Mouse (Mus musculus): ENCODE results near the gene Pi4k2a. TPM values are rescaled to one million over a fixed set of nuclear protein-coding genes. Genes with fewer than 3 reads are reported as not detected.

Pi4k2a gene
- polyA plus RNA-seq, 1 experiment from 2014 or later = 24.2 TPM

GRCm38 (mm10) chr19:42128052-42128740 lies 37.9 kb downstream of the Pi4k2a start:
- 4% methylated on average over 23 of the region's 23 CpGs for WGBS
- peak overlapping the region; percentile 58 for H3K4me3 ChIP-seq (ENCODE audit: low read depth, low read length)
- peak overlapping the region; percentile 87 for H3K4me2 ChIP-seq (replicated peaks; ENCODE audit: low read depth, low read length)
- no peaks in the 10 kb centered on the region for H3K27me3 ChIP-seq (replicated peaks; ENCODE audit: insufficient read depth, low read length)
- peak overlapping the region; percentile 95 for H3K27ac ChIP-seq (ENCODE audit: low read length)
- ATAC-seq = no peak
- H3K4me1 ChIP-seq (ENCODE audit: insufficient read depth, low read depth, low read length) = peaks cover 10% of the 10 kb centered on the region; the same call in 1 of the 2 replicates
- peak overlapping the region; percentile 89 for H3K9ac ChIP-seq (replicated peaks; ENCODE audit: low read depth)
- TF ChIP-seq CTCF (IDR thresholded peaks at IDR 0.05) = no peak
- TF ChIP-seq EP300 (IDR thresholded peaks at IDR 0.05) = no peak
- peaks cover 5% of the 10 kb centered on the region for H3K36me3 ChIP-seq (ENCODE audit: insufficient read depth, low read length)
- H3K9me3 ChIP-seq (ENCODE audit: low read length) = no peaks in the 10 kb centered on the region
- peak; percentile 45 for DNase-seq (ENCODE audit: low spot score)

- DNase-seq (ENCODE audit: low spot score) (peak; percentile 100), ATAC-seq (peak; percentile 96)
- WGBS = under 1% methylated on average over 46 of the region's 54 CpGs
- H3K27me3 ChIP-seq (replicated peaks; ENCODE audit: insufficient read depth, low read length) = no peaks in the 10 kb centered on the region
- TF ChIP-seq EP300 (IDR thresholded peaks at IDR 0.05) (peak; percentile 95), CTCF (IDR thresholded peaks at IDR 0.05) (no peak)
- H3K4me3 ChIP-seq (ENCODE audit: low read depth, low read length) = peak within 1 kb of the TSS; percentile 58
- H3K27ac ChIP-seq (ENCODE audit: low read length) = peak within 1 kb of the TSS; percentile 95
- H3K4me2 ChIP-seq (replicated peaks; ENCODE audit: low read depth, low read length) = peak within 1 kb of the TSS; percentile 87
- no peaks in the 10 kb centered on the region for H3K9me3 ChIP-seq (ENCODE audit: low read length)
- H3K9ac ChIP-seq (replicated peaks; ENCODE audit: low read depth) = peak within 1 kb of the TSS; percentile 89
- H3K36me3 ChIP-seq (ENCODE audit: insufficient read depth, low read length) = no peaks in the 10 kb centered on the region
- peaks cover 10% of the 10 kb centered on the region; the same call in 1 of the 2 replicates for H3K4me1 ChIP-seq (ENCODE audit: insufficient read depth, low read depth, low read length)
Observed at GRCm38 (mm10) chr19:42128787-42129508, 38.7 kb downstream of the Pi4k2a start, which contains the start of gene Avpi1. Avpi1 (minus strand) TSS chr19:42129059.

DNA sequence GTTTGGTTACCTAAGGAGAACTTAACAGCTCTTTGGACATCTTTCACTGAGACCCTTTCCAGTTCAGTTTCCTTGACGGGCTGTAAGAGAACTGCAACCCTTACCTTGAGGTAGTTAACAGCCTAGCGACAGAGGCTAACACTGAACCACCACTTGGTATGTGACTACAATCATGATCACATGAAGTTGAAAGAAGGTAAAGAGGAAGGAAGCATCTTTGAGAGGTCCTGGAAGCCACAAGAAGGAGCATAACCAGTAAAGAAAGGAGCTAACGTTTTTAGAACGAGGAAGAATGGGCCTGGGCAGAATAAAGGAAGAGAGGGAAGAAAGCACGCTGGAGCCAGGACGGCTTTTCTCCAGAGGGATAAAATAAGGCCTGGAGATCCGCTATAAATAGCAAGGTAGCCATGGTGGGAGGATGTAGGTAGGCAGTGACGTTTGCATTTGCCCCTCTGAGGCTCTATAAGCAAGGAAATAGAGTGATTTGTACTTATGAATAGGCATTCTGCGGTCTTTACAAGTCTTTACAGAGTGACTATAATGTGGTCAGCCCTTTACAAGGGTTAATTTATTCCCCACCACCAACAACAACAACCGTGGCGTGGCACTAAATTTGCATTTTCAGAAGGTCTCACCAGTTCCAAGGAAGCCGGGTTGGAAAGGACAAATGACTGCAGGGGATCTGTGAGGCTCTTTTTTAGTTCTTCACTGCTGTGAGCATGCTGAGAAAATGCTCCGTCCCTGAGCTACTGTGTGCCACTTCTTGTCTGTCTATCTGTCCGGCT lies 39.4 kb downstream of the Pi4k2a start:
- H3K9me3 ChIP-seq (ENCODE audit: low read length) = no peaks in the 10 kb centered on the region
- H3K36me3 ChIP-seq (ENCODE audit: insufficient read depth, low read length) = no peaks in the 10 kb centered on the region
- peak overlapping the region; percentile 90 for H3K27ac ChIP-seq (ENCODE audit: low read length)
- H3K4me1 ChIP-seq (ENCODE audit: insufficient read depth, low read depth, low read length) = peaks cover 10% of the 10 kb centered on the region; the same call in 1 of the 2 replicates
- peak overlapping the region; percentile 58; the same call in 1 of the 2 replicates for H3K4me3 ChIP-seq (ENCODE audit: low read depth, low read length)
- peak overlapping the region; percentile 87 for H3K4me2 ChIP-seq (replicated peaks; ENCODE audit: low read depth, low read length)
- no peak overlapping the region for H3K9ac ChIP-seq (replicated peaks; ENCODE audit: low read depth)
- DNase-seq (ENCODE audit: low spot score) (no peak), ATAC-seq (peak; percentile 6)
- no peak; the same call in 1 of the 2 replicates for TF ChIP-seq EP300 (IDR thresholded peaks at IDR 0.05)
- TF ChIP-seq CTCF (IDR thresholded peaks at IDR 0.05) = no peak
- 35% methylated on average over 14 of the region's 14 CpGs for WGBS
- no peaks in the 10 kb centered on the region for H3K27me3 ChIP-seq (replicated peaks; ENCODE audit: insufficient read depth, low read length)

DNA sequence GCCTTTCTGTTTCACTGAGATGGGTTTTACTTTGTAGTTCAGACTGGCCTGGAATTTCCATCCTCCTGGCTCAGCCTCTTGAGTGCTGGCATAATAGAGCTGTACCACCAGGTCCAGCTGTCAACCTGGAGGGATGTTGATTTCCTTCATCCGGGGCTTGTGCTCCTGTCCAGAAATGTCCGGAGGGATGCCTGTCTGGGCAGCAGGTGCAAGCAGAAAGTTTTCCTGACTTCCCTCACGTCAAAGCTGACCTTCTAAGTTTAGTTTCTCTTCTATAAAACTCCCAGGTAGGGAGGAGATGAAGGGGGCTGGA lies 40.0 kb downstream of the Pi4k2a start:
- TF ChIP-seq CTCF (IDR thresholded peaks at IDR 0.05) (no peak), EP300 (IDR thresholded peaks at IDR 0.05) (no peak)
- 42% methylated on average over 3 of the region's 3 CpGs for WGBS
- Histone ChIP-seq H3K9me3 (ENCODE audit: low read length) (no peaks in the 10 kb centered on the region), H3K9ac (replicated peaks; ENCODE audit: low read depth) (no peak overlapping the region), H3K4me3 (ENCODE audit: low read depth, low read length) (no peak overlapping the region), H3K4me2 (replicated peaks; ENCODE audit: low read depth, low read length) (no peak overlapping the region), H3K4me1 (ENCODE audit: insufficient read depth, low read depth, low read length) (peaks cover 10% of the 10 kb centered on the region; the same call in 1 of the 2 replicates), H3K27ac (ENCODE audit: low read length) (peak overlapping the region; percentile 90), H3K36me3 (ENCODE audit: insufficient read depth, low read length) (no peaks in the 10 kb centered on the region), H3K27me3 (replicated peaks; ENCODE audit: insufficient read depth, low read length) (no peaks in the 10 kb centered on the region)
- ATAC-seq = no peak
- no peak for DNase-seq (ENCODE audit: low spot score)

- H3K9ac ChIP-seq (replicated peaks; ENCODE audit: low read depth) = no peak overlapping the region
- no peak overlapping the region for H3K4me2 ChIP-seq (replicated peaks; ENCODE audit: low read depth, low read length)
- H3K36me3 ChIP-seq (ENCODE audit: insufficient read depth, low read length) = no peaks in the 10 kb centered on the region
- peak; percentile 62 for DNase-seq (ENCODE audit: low spot score)
- peaks cover 10% of the 10 kb centered on the region; the same call in 1 of the 2 replicates for H3K4me1 ChIP-seq (ENCODE audit: insufficient read depth, low read depth, low read length)
- 38% methylated on average over 5 of the region's 5 CpGs for WGBS
- ATAC-seq = no peak
- TF ChIP-seq CTCF (IDR thresholded peaks at IDR 0.05) = peak; percentile 12; the same call in 1 of the 2 replicates
- peak; percentile 31; the same call in 1 of the 2 replicates for TF ChIP-seq EP300 (IDR thresholded peaks at IDR 0.05)
- H3K27me3 ChIP-seq (replicated peaks; ENCODE audit: insufficient read depth, low read length) = no peaks in the 10 kb centered on the region
- no peaks in the 10 kb centered on the region for H3K9me3 ChIP-seq (ENCODE audit: low read length)
- H3K27ac ChIP-seq (ENCODE audit: low read length) = peak overlapping the region; percentile 90
- H3K4me3 ChIP-seq (ENCODE audit: low read depth, low read length) = no peak overlapping the region
Observed at GRCm38 (mm10) chr19:42131101-42131500, 40.8 kb downstream of the Pi4k2a start.

GRCm38 (mm10) chr19:42135070-42135469 lies 44.8 kb downstream of the Pi4k2a start:
- 0 out of 2 replicates have a peak, but pooled peaks cover 5% of the 10 kb centered on the region for H3K4me1 ChIP-seq (ENCODE audit: insufficient read depth, low read depth, low read length)
- no peak overlapping the region for H3K4me2 ChIP-seq (replicated peaks; ENCODE audit: low read depth, low read length)
- no peaks in the 10 kb centered on the region for H3K9me3 ChIP-seq (ENCODE audit: low read length)
- no peaks in the 10 kb centered on the region for H3K36me3 ChIP-seq (ENCODE audit: insufficient read depth, low read length)
- no peak overlapping the region for H3K4me3 ChIP-seq (ENCODE audit: low read depth, low read length)
- H3K9ac ChIP-seq (replicated peaks; ENCODE audit: low read depth) = no peak overlapping the region
- ATAC-seq (no peak), DNase-seq (ENCODE audit: low spot score) (no peak)
- TF ChIP-seq CTCF (IDR thresholded peaks at IDR 0.05) (no peak), EP300 (IDR thresholded peaks at IDR 0.05) (no peak)
- no peak overlapping the region for H3K27ac ChIP-seq (ENCODE audit: low read length)
- no peaks in the 10 kb centered on the region for H3K27me3 ChIP-seq (replicated peaks; ENCODE audit: insufficient read depth, low read length)

All from lung, postnatal 0 days (tissue).